ENCODE assay signal across 17 mouse cellular contexts in genomic region chr6:122701816-122702215, GRCm38 (mm10). TPM values are rescaled to one million over a fixed set of nuclear protein-coding genes. Genes with fewer than 3 reads are reported as not detected.
A peak's percentile ranks its signal among the peaks of the same experiment; 100 is the strongest.
DNase-seq lines count a peak whose midpoint lies in the region; ATAC-seq and TF ChIP-seq lines count a peak whose summit lies in the region.
"Had no signal": no experiment of that assay in that cellular context is flagged by ENCODE, and none has a peak within 500 bp of the region (broad histone marks: within the 10 kb centered on the region; RNA-seq: fewer than 3 reads in every experiment).

No protein-coding gene starts in this region.

- H3K9me3 ChIP-seq in heart, embryonic 13.5 days: no peaks in the 10 kb centered on the region
- H3K9me3 ChIP-seq in lung, embryonic 14.5 days (ENCODE audit: low read depth, low read length): no peaks in the 10 kb centered on the region
- no peaks in the 10 kb centered on the region for H3K9me3 ChIP-seq in embryonic facial prominence, embryonic 15.5 days (replicated peaks)
- no peaks in the 10 kb centered on the region for H3K9me3 ChIP-seq in midbrain, embryonic 14.5 days (ENCODE audit: control insufficient read depth, low read length)
- H3K9me3 ChIP-seq: liver, embryonic 15.5 days had no signal

- H3K4me1 ChIP-seq in heart, embryonic 13.5 days: peaks cover 15% of the 10 kb centered on the region
- H3K4me1 ChIP-seq in lung, embryonic 14.5 days (ENCODE audit: insufficient read depth): peaks cover 6% of the 10 kb centered on the region
- 0 out of 2 replicates have a peak, but pooled peaks cover 6% of the 10 kb centered on the region for H3K4me1 ChIP-seq in embryonic facial prominence, embryonic 15.5 days
- H3K4me1 ChIP-seq in midbrain, embryonic 14.5 days (ENCODE audit: control insufficient read depth, insufficient read depth, low read length): peaks cover 5% of the 10 kb centered on the region; the same call in 1 of the 2 replicates
- H3K4me1 ChIP-seq: liver, embryonic 15.5 days had no signal

- DNase-seq in heart, postnatal 36 days: no peak
- DNase-seq in lung, embryonic 14.5 days: no peak
- no peak for DNase-seq in lung, postnatal 25 days (ENCODE audit: low spot score)
- DNase-seq in ES-CJ7 (ENCODE audit: low read depth, low spot score): peak; percentile 64
- DNase-seq in left cerebral cortex, adult 11 months (ENCODE audit: low spot score): no peak
- DNase-seq in midbrain, embryonic 14.5 days: no peak
- DNase-seq: cerebellum, adult 18-20 months; layer of hippocampus, adult 9-11 months; thymus, postnatal 25 days had no signal

- intact Hi-C loops in heart, postnatal 36 days (cut with DNase I): no loop called here

- H3K36me3 ChIP-seq in heart, embryonic 13.5 days: no peaks in the 10 kb centered on the region
- no peaks in the 10 kb centered on the region for H3K36me3 ChIP-seq in lung, embryonic 14.5 days (ENCODE audit: insufficient read depth)
- no peaks in the 10 kb centered on the region for H3K36me3 ChIP-seq in embryonic facial prominence, embryonic 15.5 days
- H3K36me3 ChIP-seq in midbrain, embryonic 14.5 days (ENCODE audit: control insufficient read depth, insufficient read depth, low read length): no peaks in the 10 kb centered on the region
- H3K36me3 ChIP-seq: liver, embryonic 15.5 days had no signal

- H3K4me3 ChIP-seq in heart, embryonic 13.5 days: no peak overlapping the region
- no peak overlapping the region for H3K4me3 ChIP-seq in lung, embryonic 14.5 days (ENCODE audit: low read depth, low read length)
- H3K4me3 ChIP-seq in embryonic facial prominence, embryonic 15.5 days (replicated peaks): no peak overlapping the region
- no peak overlapping the region for H3K4me3 ChIP-seq in midbrain, embryonic 14.5 days (replicated peaks; ENCODE audit: low read depth, low read length)
- H3K4me3 ChIP-seq: liver, embryonic 15.5 days had no signal

- ATAC-seq in heart, embryonic 13.5 days (ENCODE audit: extremely low read depth, insufficient number of reproducible peaks, low FRiP score, low TSS enrichment): no peak
- no peak for ATAC-seq in lung, embryonic 14.5 days (ENCODE audit: insufficient read depth)
- ATAC-seq in embryonic facial prominence, embryonic 15.5 days (ENCODE audit: insufficient number of reproducible peaks, low FRiP score, low TSS enrichment, low read depth): no peak
- ATAC-seq in midbrain, embryonic 14.5 days (ENCODE audit: low FRiP score, low TSS enrichment): no peak
- ATAC-seq: CD4-positive, CD25-positive, alpha-beta regulatory T cell, adult 4 months had no signal

- H3K27me3 ChIP-seq in heart, embryonic 13.5 days (replicated peaks): peaks cover 11% of the 10 kb centered on the region
- no peaks in the 10 kb centered on the region for H3K27me3 ChIP-seq in lung, embryonic 14.5 days (ENCODE audit: insufficient read depth, low read length)
- no peaks in the 10 kb centered on the region for H3K27me3 ChIP-seq in embryonic facial prominence, embryonic 15.5 days
- H3K27me3 ChIP-seq in midbrain, embryonic 14.5 days (ENCODE audit: control insufficient read depth, insufficient read depth, low read length): no peaks in the 10 kb centered on the region
- H3K27me3 ChIP-seq: Patski had no signal

- 70% methylated on average over 5 of the region's 5 CpGs for WGBS in heart, embryonic 13.5 days
- WGBS in lung, embryonic 14.5 days: 71% methylated on average over 5 of the region's 5 CpGs
- WGBS in embryonic facial prominence, embryonic 15.5 days: 65% methylated on average over 5 of the region's 5 CpGs
- WGBS in midbrain, embryonic 14.5 days: 88% methylated on average over 5 of the region's 5 CpGs

- no peak for TF ChIP-seq CTCF in lung, embryonic 14.5 days (IDR thresholded peaks at IDR 0.05; ENCODE audit: low read depth)

- no peak overlapping the region for H3K9ac ChIP-seq in heart, embryonic 13.5 days
- no peak overlapping the region for H3K9ac ChIP-seq in lung, embryonic 14.5 days
- no peak overlapping the region for H3K9ac ChIP-seq in embryonic facial prominence, embryonic 15.5 days
- H3K9ac ChIP-seq in midbrain, embryonic 14.5 days (replicated peaks; ENCODE audit: low read length): no peak overlapping the region
- H3K9ac ChIP-seq: liver, embryonic 15.5 days had no signal

- H3K27ac ChIP-seq in heart, embryonic 13.5 days (replicated peaks): peak overlapping the region; percentile 95
- H3K27ac ChIP-seq in lung, embryonic 14.5 days (ENCODE audit: low read depth): peak overlapping the region; percentile 93
- peak overlapping the region; percentile 89 for H3K27ac ChIP-seq in embryonic facial prominence, embryonic 15.5 days (replicated peaks)
- no peak overlapping the region for H3K27ac ChIP-seq in midbrain, embryonic 14.5 days (replicated peaks; ENCODE audit: low read depth, low read length)
- H3K27ac ChIP-seq: liver, embryonic 15.5 days had no signal

- peak overlapping the region; percentile 71 for H3K4me2 ChIP-seq in heart, embryonic 13.5 days
- peak overlapping the region; percentile 62; the same call in 1 of the 2 replicates for H3K4me2 ChIP-seq in lung, embryonic 14.5 days
- no peak overlapping the region for H3K4me2 ChIP-seq in embryonic facial prominence, embryonic 15.5 days (replicated peaks)
- H3K4me2 ChIP-seq in midbrain, embryonic 14.5 days (ENCODE audit: low read length): no peak overlapping the region

RNA-seq across cellular contexts. Expression of gene Nanog, which starts 5.5 kb away (rescaled TPM):
- polyA plus RNA-seq in heart, embryonic 13.5 days (2015; fragmentation: Nextera tagmentation; extraction: Ambion mirVana): 0.71 and 0.94 TPM in 2 replicates
- total RNA-seq in heart, postnatal 36 days (2021): not detected
- 0.15 and 0.43 TPM in 2 replicates for polyA plus RNA-seq in lung, embryonic 14.5 days (2014; fragmentation: Nextera tagmentation; extraction: Ambion mirVana)
- 0.33 and 0.34 TPM in 2 replicates for polyA plus RNA-seq in embryonic facial prominence, embryonic 15.5 days (2015; fragmentation: Nextera tagmentation; extraction: Ambion mirVana)
- polyA plus RNA-seq in midbrain, embryonic 14.5 days (2014; fragmentation: Nextera tagmentation; extraction: Ambion mirVana): 0.11 TPM in 1 of 2 replicates, not detected in the other
- total RNA-seq: granulocyte monocyte progenitor cell, adult 5-6 weeks; left cerebral cortex, postnatal 14 days; megakaryocyte-erythroid progenitor cell, adult 5-6 weeks had no signal
- polyA plus RNA-seq: liver, embryonic 15.5 days had no signal

Comparison
In these comparisons a context has a peak if more than half of its experiments do, and no peak if none do; other contexts are left out.
1. H3K4me2 ChIP-seq: peak in heart, embryonic 13.5 days (single experiment) and lung, embryonic 14.5 days (single experiment); none in embryonic facial prominence, embryonic 15.5 days (single experiment) and midbrain, embryonic 14.5 days (single experiment).